Mouse (Mus musculus) stomach, postnatal 0 days (tissue): ENCODE results near the gene Abca14.

Experiments
- CTCF ChIP-seq: IDR thresholded peaks from 2 replicates; pipeline ENCODE4 v1.5.1; 2016; ENCODE audit warnings: antibody characterized with exemption, low read depth, mild to moderate bottlenecking, moderate library complexity
- EP300 ChIP-seq: optimal IDR thresholded peaks from 2 replicates; pipeline ENCODE3; 2016; ENCODE audit warnings: antibody characterized with exemption

- TF ChIP-seq CTCF (no peak), EP300 (no peak)
Observed at GRCm38 (mm10) chr7:120188946-120189345, 14.8 kb upstream of the Abca14 start.
